Mouse (Mus musculus) neural tube, embryonic 13.5 days (tissue): ENCODE results near the gene Wnk4. TPM values are rescaled to one million over a fixed set of nuclear protein-coding genes. Genes with fewer than 3 reads are reported as not detected.

Experiments used
- ATAC-seq: fragments of 200-750 bp; cut with Nextera tagmentation; 2 replicates; pipeline ENCODE4 v1.8.0; 2017; ENCODE audit warnings: low read depth, mild to moderate bottlenecking, moderate TSS enrichment, moderate library complexity
- H3K27ac ChIP-seq: fragments of 300-500 bp; sonication (generic); replicated peaks from 2 replicates; pipeline ENCODE4 v1.5.1; 2015; ENCODE audit warnings: moderate library complexity, mild to moderate bottlenecking, inconsistent platforms
- H3K27me3 ChIP-seq: fragments of 300-500 bp; sonication (generic); 2 replicates; pipeline ENCODE4 v1.6.1; 2015; ENCODE audit warnings: mild to moderate bottlenecking, inconsistent platforms
- H3K36me3 ChIP-seq: fragments of 300-500 bp; sonication (generic); 2 replicates; pipeline ENCODE4 v1.6.1; 2015; ENCODE audit warnings: mild to moderate bottlenecking, inconsistent platforms
- H3K4me1 ChIP-seq: fragments of 300-500 bp; sonication (generic); replicated peaks from 2 replicates; pipeline ENCODE4 v1.6.1; 2015; ENCODE audit warnings: inconsistent platforms
- H3K4me2 ChIP-seq: fragments of 300-500 bp; sonication (generic); 2 replicates; pipeline ENCODE4 v1.6.1; 2015; ENCODE audit warnings: inconsistent platforms, mild to moderate bottlenecking, moderate library complexity
- H3K4me3 ChIP-seq: fragments of 300-500 bp; sonication (generic); 2 replicates; pipeline ENCODE4 v1.5.1; 2015; ENCODE audit warnings: mild to moderate bottlenecking, inconsistent platforms
- H3K9ac ChIP-seq: fragments of 300-500 bp; sonication (generic); 2 replicates; pipeline ENCODE4 v1.6.1; 2015; ENCODE audit warnings: moderate library complexity, mild to moderate bottlenecking, inconsistent platforms
- H3K9me3 ChIP-seq: fragments of 300-500 bp; sonication (generic); 2 replicates; pipeline ENCODE4 v1.6.1; 2016; ENCODE audit warnings: inconsistent platforms
- WGBS: fragments of 180-500 bp; shearing (Covaris S2); methylation state at CpG from one replicate; pipeline ENCODE4 v1.1.7; 2015; 5-methylcytosine and 5-hydroxymethylcytosine counted together
- polyA plus RNA-seq: library from polyadenylated mRNA; unstranded; fragments of >200 nt; fragmentation: Nextera tagmentation; extraction: Ambion mirVana; gene quantifications from 2 replicates; pipeline ENCODE4 v1.2.1, GENCODE M21; 2015

The Wnk4 gene
- polyA plus RNA-seq, result 5.5 and 6.8 TPM in 2 replicates

DNA sequence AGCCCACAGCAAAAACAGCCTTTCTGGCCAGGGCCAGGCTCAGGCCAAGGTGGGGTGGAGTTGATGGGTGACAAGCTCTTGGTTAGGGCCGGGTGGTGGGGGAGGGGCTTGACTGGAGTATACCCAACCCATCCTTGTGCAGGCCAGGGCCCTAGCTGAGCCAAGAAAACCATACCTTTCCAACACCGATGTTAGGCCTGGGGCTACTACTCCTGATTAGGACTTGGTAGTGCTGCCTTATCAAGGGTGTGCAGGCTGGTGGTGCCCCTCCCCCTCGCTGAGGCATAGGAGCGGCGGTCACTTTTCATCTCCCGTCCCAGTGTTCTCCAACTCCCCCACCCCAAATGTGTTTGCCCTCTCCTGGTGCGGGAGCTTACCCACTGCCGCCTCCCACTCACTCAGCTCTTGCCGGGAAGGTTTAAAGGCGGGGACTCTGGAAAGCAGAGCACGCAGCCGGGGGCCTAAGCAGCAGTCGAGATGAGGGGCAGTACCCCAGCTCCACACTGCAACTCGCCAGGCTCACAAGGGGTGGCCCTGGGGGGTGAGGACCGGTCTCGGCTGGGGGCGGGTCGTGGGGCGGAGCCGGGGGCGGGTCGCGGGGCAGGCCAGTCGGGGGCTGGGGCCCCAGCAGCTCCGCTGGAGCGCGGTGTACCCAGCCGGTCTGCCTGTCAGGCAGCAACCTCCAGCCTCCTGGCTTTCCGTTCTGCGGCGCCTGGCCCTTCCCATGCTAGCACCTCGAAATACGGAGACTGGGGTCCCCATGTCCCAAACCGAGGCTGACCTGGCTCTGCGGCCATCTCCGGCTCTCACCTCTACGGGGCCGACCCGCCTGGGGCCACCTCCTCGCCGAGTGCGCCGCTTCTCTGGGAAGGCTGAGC, at the start of gene Wnk4:
Gene Wnk4 (plus strand): TSS at position 620 of the 878 bp plus-strand sequence.
- under 1% methylated on average over 43 of the region's 43 CpGs for WGBS
- H3K4me3 ChIP-seq, result peak within 1 kb of the TSS; percentile 42
- H3K4me2 ChIP-seq, result peak within 1 kb of the TSS; percentile 78
- peak; percentile 62 for ATAC-seq
- peak within 1 kb of the TSS; percentile 72 for H3K9ac ChIP-seq
- no peaks in the 10 kb centered on the region for H3K9me3 ChIP-seq
- peaks cover 53% of the 10 kb centered on the region for H3K4me1 ChIP-seq
- peak within 1 kb of the TSS; percentile 2; the same call in 1 of the 2 replicates for H3K27ac ChIP-seq
- peaks cover 53% of the 10 kb centered on the region for H3K27me3 ChIP-seq
- peaks cover 13% of the 10 kb centered on the region for H3K36me3 ChIP-seq

DNA sequence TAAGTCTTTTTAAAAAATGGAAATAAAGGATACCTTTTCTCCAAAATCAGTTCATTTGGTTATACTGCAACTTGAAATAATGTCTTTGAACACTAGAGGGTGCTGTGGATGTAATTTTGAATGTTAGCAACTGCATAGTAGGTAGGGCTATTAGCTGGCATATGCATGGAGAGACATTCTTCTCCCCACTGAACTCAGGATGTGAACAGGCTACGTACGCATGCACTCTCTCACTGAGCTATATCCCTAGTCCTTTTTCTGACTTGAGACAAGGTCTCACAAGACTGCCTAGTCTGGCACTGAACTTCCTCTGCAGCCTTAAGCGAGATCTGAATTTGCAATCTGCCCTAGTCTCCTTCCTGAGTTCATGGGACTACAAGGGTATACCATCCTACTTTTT, 48.4 kb upstream of the Wnk4 start:
- Histone ChIP-seq H3K4me1 (no peaks in the 10 kb centered on the region), H3K27me3 (no peaks in the 10 kb centered on the region), H3K36me3 (peaks cover 75% of the 10 kb centered on the region), H3K4me2 (no peak overlapping the region), H3K9me3 (no peaks in the 10 kb centered on the region), H3K27ac (no peak overlapping the region), H3K9ac (no peak overlapping the region), H3K4me3 (no peak overlapping the region)
- WGBS, result 47% methylated on average over 3 of the region's 3 CpGs
- ATAC-seq, result peak; percentile 85; the same call in 1 of the 2 replicates

DNA sequence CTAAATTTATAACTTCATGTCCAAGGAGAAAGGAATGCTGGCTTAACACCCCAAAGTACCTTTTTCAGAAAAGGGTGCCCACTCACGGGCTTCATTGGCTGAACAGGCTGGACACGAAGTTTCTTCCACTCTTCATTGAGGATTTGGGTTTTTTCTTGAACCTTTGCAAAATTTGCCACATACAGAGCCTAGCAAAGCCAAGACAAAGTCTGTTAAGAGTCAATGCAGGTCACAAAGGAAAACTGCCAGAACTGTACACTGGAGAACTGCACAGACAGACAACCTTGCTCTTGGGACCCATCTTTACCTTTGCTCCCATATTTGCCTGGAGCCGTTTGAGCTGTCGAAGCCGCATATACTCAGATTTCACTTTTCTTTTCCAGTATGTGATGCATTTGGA, 43.4 kb upstream of the Wnk4 start:
- no peak for ATAC-seq
- peaks cover 42% of the 10 kb centered on the region for H3K36me3 ChIP-seq
- no peak overlapping the region for H3K4me2 ChIP-seq
- H3K4me3 ChIP-seq, result no peak overlapping the region
- no peaks in the 10 kb centered on the region for H3K4me1 ChIP-seq
- H3K9ac ChIP-seq, result no peak overlapping the region
- 91% methylated on average over 5 of the region's 5 CpGs for WGBS
- H3K27ac ChIP-seq, result no peak overlapping the region
- H3K9me3 ChIP-seq, result no peaks in the 10 kb centered on the region
- H3K27me3 ChIP-seq, result no peaks in the 10 kb centered on the region

DNA sequence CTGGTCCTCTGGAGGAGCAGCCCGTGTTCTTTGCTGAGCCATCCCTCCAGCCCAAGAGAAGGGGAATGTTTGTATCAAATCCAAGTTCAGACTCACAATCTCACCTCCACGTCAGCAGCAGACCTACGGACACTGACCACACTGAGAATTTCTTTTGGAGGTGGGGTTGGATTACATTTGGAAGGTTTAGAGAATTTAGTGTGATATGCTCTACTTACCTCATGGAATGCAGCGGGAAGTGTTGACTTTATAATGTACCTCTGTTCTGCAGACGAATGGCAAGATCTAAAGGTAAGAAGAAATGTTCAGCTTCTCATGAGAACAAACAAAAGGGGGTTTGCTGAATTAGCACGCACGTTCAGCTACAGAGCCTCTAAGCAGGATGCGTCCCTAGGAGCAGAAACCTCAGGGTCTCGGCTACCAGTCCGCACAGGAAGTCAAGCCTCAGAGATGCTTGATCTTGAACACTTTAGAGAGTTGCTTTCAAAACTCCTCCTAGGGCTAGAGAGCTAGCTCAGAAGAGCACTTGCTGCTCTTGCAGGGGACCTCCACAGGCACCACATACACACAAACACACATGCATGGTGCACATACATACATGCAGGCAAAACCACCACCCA, 41.8 kb upstream of the Wnk4 start:
- Histone ChIP-seq H3K27me3 (no peaks in the 10 kb centered on the region), H3K36me3 (peaks cover 31% of the 10 kb centered on the region), H3K9me3 (no peaks in the 10 kb centered on the region), H3K4me1 (no peaks in the 10 kb centered on the region), H3K27ac (no peak overlapping the region), H3K4me2 (no peak overlapping the region), H3K9ac (no peak overlapping the region), H3K4me3 (no peak overlapping the region)
- ATAC-seq, result no peak
- WGBS, result 85% methylated on average over 10 of the region's 10 CpGs

DNA sequence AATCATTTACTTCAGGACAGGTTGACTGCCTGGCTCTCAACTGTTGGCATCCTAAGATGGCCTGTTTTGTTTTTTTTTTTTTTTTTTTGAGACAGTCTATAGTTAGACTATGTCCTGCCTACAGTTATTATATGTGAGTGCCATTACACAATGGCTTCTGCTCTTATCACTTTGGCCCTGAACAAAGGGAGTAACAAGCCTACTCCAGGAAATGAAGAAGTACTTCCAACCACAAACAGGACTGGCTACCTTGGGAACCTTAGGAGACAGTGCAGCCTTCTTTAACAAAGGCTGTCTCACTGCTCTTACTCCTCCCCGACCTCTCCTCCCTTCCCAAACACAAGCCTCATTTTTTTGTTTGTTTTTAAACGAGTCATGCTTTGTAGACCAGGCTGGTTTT, 39.5 kb upstream of the Wnk4 start:
- H3K27ac ChIP-seq, result no peak overlapping the region
- H3K27me3 ChIP-seq, result no peaks in the 10 kb centered on the region
- WGBS, result 63% methylated on average over 2 of the region's 2 CpGs
- no peak for ATAC-seq
- no peak overlapping the region for H3K9ac ChIP-seq
- no peaks in the 10 kb centered on the region for H3K9me3 ChIP-seq
- peaks cover 8% of the 10 kb centered on the region for H3K4me1 ChIP-seq
- no peak overlapping the region for H3K4me2 ChIP-seq
- H3K36me3 ChIP-seq, result peaks cover 10% of the 10 kb centered on the region
- H3K4me3 ChIP-seq, result no peak overlapping the region

DNA sequence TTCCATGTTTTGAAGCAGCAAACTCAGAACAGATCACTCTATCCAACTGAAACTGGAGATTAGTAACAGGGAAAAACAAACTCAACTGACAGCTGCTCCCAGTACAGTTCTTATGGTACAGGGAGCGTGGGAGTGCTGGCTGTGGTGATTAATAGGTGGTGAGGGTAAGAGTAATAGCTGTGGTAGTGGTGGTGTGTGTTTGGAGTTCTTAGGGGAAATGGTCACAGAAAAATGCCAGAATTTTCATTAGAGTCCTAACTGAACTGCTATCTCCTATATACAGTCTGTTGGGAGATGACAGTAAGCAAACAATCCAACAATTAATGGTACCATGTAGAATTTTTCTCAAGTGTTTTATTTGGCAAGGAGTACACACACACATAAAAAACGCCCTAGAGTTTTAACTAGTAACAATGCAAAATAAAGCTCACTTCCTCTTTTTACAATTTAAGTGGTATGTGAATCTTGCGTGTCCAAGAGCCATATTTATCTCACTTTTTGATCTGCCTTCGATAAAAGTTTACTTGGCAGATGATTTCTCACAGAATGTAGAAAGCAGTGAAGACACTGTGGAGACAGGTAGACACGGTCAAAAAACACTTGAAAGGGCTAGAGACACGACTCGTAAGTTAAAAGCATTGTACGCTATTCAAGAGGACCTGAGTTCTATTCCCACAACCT, 38.9 kb upstream of the Wnk4 start:
- Histone ChIP-seq H3K4me3 (no peak overlapping the region), H3K9ac (no peak overlapping the region), H3K4me1 (peaks cover 8% of the 10 kb centered on the region), H3K9me3 (no peaks in the 10 kb centered on the region), H3K4me2 (no peak overlapping the region), H3K27ac (no peak overlapping the region), H3K27me3 (no peaks in the 10 kb centered on the region), H3K36me3 (peaks cover 6% of the 10 kb centered on the region)
- no peak for ATAC-seq
- WGBS, result 89% methylated on average over 8 of the region's 8 CpGs

DNA sequence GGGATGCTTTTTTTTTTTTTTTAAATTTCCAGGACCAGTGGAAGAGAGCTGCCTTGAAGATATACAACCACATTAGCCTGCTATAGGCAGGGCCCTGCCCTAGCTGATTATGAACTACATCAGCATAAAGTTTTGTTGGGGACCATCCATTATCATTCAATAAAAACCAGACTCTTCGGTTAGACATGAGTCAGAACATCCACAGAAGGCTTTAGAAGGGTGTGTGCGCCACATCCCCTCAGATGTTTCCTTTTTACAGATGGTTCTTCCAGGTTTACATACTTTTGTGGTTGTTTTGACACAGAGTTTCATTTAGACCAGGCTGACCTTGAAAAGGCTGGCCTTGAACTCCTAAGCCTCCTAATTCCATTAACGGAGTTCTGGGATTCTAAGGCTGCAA, 36.0 kb upstream of the Wnk4 start:
- Histone ChIP-seq H3K27me3 (peaks cover 13% of the 10 kb centered on the region; the same call in 1 of the 2 replicates), H3K4me1 (peaks cover 8% of the 10 kb centered on the region), H3K27ac (no peak overlapping the region), H3K4me2 (no peak overlapping the region), H3K9me3 (no peaks in the 10 kb centered on the region), H3K9ac (no peak overlapping the region), H3K4me3 (no peak overlapping the region), H3K36me3 (no peaks in the 10 kb centered on the region)
- 89% methylated on average over 3 of the region's 3 CpGs for WGBS
- ATAC-seq, result no peak

DNA sequence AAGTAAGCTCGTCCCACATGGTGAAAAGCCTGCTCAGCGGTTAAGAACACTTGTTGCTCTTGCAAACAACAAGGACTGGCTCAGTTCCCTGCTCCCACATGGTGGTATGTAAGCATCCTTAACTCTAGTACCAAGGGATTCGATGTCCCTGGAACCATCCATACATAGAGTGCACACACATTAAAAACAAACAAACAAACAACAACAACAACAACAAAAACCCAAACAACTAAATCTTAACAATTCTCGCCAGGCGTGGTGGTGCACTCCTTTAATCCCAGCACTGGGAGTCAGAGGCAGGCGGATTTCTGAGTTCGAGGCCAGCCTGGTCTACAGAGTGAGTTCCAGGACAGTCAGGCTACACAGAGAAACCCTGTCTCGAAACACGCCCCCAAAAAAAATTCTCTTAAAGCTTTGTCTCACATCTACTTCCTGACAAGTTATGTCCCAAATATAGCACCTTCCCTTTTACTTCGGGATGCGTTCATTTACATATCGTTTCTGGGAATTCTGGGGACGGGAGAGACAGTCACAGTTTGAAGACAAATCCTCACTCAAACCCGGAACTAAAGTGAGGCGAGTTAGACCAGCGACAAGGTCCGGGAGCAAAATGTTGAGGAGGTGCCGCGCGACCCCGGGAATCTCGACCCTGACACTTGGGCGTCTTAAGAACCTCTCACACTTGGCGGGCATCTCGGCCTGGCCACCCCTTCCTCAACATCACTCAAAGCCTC, 34.9 kb upstream of the Wnk4 start:
- WGBS, result 23% methylated on average over 25 of the region's 25 CpGs
- Histone ChIP-seq H3K4me1 (peaks cover 15% of the 10 kb centered on the region), H3K9ac (peak overlapping the region; percentile 86), H3K9me3 (no peaks in the 10 kb centered on the region), H3K27me3 (peaks cover 18% of the 10 kb centered on the region; the same call in 1 of the 2 replicates), H3K4me3 (peak overlapping the region; percentile 84), H3K36me3 (no peaks in the 10 kb centered on the region), H3K4me2 (peak overlapping the region; percentile 88), H3K27ac (peak overlapping the region; percentile 61)
- no peak for ATAC-seq

DNA sequence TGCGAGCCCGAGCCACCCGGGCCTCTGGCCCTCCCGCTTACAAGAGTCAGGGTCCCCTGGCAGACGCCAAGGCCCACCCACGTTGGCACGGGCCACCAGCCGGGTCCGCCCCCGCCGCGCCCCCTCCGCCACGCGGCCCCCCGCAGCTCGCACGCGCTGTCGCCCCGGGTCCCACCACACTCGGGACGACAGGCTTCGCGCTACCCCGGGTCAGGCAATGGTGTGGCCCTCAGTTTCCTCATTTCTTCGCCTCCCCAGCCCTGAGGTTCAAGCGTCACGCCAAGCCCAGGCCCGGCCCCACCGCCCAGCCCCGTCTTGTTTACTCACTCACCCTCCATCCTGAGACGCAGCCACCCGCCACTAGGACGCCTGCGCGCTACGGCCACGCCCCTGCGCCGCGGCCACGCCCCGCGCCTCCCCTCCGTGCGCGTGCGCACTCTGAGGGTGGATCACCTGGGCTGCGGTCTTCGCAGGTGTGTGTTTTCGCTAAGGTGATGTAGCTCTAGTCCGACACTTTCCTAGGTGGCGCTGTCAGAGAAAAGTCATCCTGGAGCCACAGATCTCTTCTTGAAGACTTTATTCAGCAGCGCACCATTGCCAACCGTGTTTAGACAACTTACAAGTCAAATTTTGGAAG, 34.2 kb upstream of the Wnk4 start, which contains the start of gene Ezh1:
Gene Ezh1 (minus strand): TSS at position 399 of the 637 bp plus-strand sequence.
- H3K9ac ChIP-seq, result peak within 1 kb of the TSS; percentile 86
- H3K4me2 ChIP-seq, result peak within 1 kb of the TSS; percentile 88
- H3K36me3 ChIP-seq, result no peaks in the 10 kb centered on the region

DNA sequence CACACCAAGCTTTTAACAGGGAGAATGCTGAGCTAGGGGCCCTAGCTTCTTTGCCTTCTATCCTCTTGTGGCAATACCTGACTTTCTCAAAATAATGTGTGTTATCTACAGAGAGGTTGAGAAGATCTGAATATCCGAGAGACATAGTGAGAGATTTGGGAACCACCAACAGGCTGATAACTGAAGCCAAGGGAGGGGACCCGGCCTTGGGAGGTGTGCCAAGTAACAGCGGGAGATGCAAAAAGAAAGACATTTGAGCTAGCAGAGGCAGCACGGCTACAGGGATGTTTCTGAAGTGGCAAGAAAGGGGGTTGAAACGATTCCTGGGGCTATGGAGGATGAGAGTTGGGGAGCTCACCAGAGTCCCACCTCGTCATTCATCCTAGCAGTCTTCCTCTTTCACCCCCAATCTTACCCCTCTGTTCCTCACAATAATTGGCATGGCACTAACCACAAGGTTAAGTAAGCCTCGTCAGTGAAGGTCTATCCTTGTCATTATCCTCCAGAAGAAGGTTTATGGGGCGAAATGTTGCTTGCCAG, 30.9 kb upstream of the Wnk4 start:
- no peak for ATAC-seq
- Histone ChIP-seq H3K9me3 (no peaks in the 10 kb centered on the region), H3K36me3 (no peaks in the 10 kb centered on the region), H3K4me3 (no peak overlapping the region), H3K4me1 (peaks cover 31% of the 10 kb centered on the region), H3K27ac (peak overlapping the region; percentile 77; the same call in 1 of the 2 replicates), H3K27me3 (peaks cover 29% of the 10 kb centered on the region), H3K4me2 (no peak overlapping the region), H3K9ac (no peak overlapping the region)
- WGBS, result 34% methylated on average over 8 of the region's 8 CpGs

More for the DNA sequence above, 34.2 kb upstream of the Wnk4 start, which contains the start of gene Ezh1:
- ATAC-seq, result peak; percentile 93
- H3K9me3 ChIP-seq, result no peaks in the 10 kb centered on the region
- peak within 1 kb of the TSS; percentile 84 for H3K4me3 ChIP-seq
- peaks cover 22% of the 10 kb centered on the region for H3K4me1 ChIP-seq
- peaks cover 24% of the 10 kb centered on the region for H3K27me3 ChIP-seq
- 1% methylated on average over 54 of the region's 56 CpGs for WGBS
- H3K27ac ChIP-seq, result peak within 1 kb of the TSS; percentile 61

DNA sequence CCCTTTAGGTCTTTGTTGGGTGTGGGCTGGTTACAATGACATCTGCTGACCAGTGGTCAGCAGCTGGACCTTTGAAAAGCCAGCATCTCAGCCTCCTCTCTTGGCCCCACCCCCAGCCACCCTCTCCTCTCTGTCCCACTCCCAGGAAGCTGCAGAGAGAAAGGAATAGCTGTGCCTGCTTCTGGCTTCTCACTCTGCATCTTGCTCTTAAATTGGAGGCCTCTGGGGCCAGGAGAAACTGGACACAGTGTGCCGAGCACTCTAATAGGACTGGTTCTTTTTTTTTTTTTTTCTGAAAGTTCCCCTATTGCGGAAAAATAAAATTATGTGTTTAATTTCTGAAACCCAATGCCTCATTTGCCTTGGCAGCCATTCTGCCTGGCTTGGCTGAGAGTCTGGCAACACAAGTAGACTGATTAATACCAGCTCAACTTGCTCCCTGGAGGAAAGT, 30.3 kb upstream of the Wnk4 start:
- Histone ChIP-seq H3K4me1 (peaks cover 31% of the 10 kb centered on the region), H3K4me3 (no peak overlapping the region), H3K9ac (no peak overlapping the region), H3K27ac (peak overlapping the region; percentile 77), H3K36me3 (no peaks in the 10 kb centered on the region), H3K4me2 (no peak overlapping the region), H3K27me3 (peaks cover 29% of the 10 kb centered on the region), H3K9me3 (no peaks in the 10 kb centered on the region)
- no peak for ATAC-seq
- WGBS, result 32% methylated on average over 2 of the region's 2 CpGs
